15 mouse cellular contexts compared by ENCODE assay signal in genomic region chr10:3228447-3229195, GRCm38 (mm10). TPM values are rescaled to one million over a fixed set of nuclear protein-coding genes. Genes with fewer than 3 reads are reported as not detected.
DNase-seq lines count a peak whose midpoint lies in the region; ATAC-seq lines count a peak whose summit lies in the region.
"Had no signal": no experiment of that assay in that cellular context is flagged by ENCODE, and none has a peak within 500 bp of the region (broad histone marks: within the 10 kb centered on the region; RNA-seq: fewer than 3 reads in every experiment).

No protein-coding gene starts in this region.

- H3K27ac ChIP-seq in limb, embryonic 13.5 days: no peak overlapping the region
- H3K27ac ChIP-seq in limb, embryonic 10.5 days: no peak overlapping the region
- no peak overlapping the region for H3K27ac ChIP-seq in limb, embryonic 15.5 days
- H3K27ac ChIP-seq: heart, embryonic 15.5 days had no signal

- no peak overlapping the region for H3K4me3 ChIP-seq in limb, embryonic 13.5 days
- no peak overlapping the region for H3K4me3 ChIP-seq in limb, embryonic 10.5 days
- H3K4me3 ChIP-seq in limb, embryonic 15.5 days: no peak overlapping the region
- H3K4me3 ChIP-seq: heart, embryonic 15.5 days had no signal

- no peak overlapping the region for H3K9ac ChIP-seq in limb, embryonic 13.5 days
- H3K9ac ChIP-seq in limb, embryonic 15.5 days: no peak overlapping the region
- H3K9ac ChIP-seq: heart, embryonic 15.5 days; liver, postnatal 0 days had no signal

- H3K4me1 ChIP-seq in limb, embryonic 13.5 days: peaks cover 6% of the 10 kb centered on the region; the same call in 1 of the 2 replicates
- no peaks in the 10 kb centered on the region for H3K4me1 ChIP-seq in limb, embryonic 10.5 days
- H3K4me1 ChIP-seq in limb, embryonic 15.5 days: 0 out of 2 replicates have a peak, but pooled peaks cover 4% of the 10 kb centered on the region
- H3K4me1 ChIP-seq: heart, embryonic 15.5 days had no signal

- H3K27me3 ChIP-seq in limb, embryonic 13.5 days: no peaks in the 10 kb centered on the region
- no peaks in the 10 kb centered on the region for H3K27me3 ChIP-seq in limb, embryonic 10.5 days (ENCODE audit: low read depth, poor library complexity, severe bottlenecking)
- H3K27me3 ChIP-seq in limb, embryonic 15.5 days: no peaks in the 10 kb centered on the region
- H3K27me3 ChIP-seq: heart, embryonic 15.5 days had no signal

- no peaks in the 10 kb centered on the region for H3K9me3 ChIP-seq in limb, embryonic 13.5 days
- H3K9me3 ChIP-seq in limb, embryonic 10.5 days (replicated peaks): peaks cover 2% of the 10 kb centered on the region
- no peaks in the 10 kb centered on the region for H3K9me3 ChIP-seq in limb, embryonic 15.5 days
- H3K9me3 ChIP-seq: G1E; heart, embryonic 15.5 days had no signal

- 50% methylated on average over 2 of the region's 2 CpGs for WGBS in limb, embryonic 13.5 days
- 70% methylated on average over 2 of the region's 2 CpGs for WGBS in limb, embryonic 10.5 days
- WGBS in limb, embryonic 15.5 days: 44% methylated on average over 2 of the region's 2 CpGs

- peak; percentile 89 for ATAC-seq in limb, embryonic 13.5 days (ENCODE audit: low FRiP score, low read depth)
- ATAC-seq in limb, embryonic 15.5 days (ENCODE audit: insufficient number of reproducible peaks, low FRiP score, low TSS enrichment, low read depth): 0 out of 2 replicates have a peak, but pooled peaks have one; percentile 30
- ATAC-seq: liver, postnatal 0 days had no signal

- H3K4me2 ChIP-seq in limb, embryonic 13.5 days (replicated peaks): no peak overlapping the region
- H3K4me2 ChIP-seq in limb, embryonic 15.5 days: no peak overlapping the region
- H3K4me2 ChIP-seq: heart, embryonic 15.5 days had no signal

- no peaks in the 10 kb centered on the region for H3K36me3 ChIP-seq in limb, embryonic 13.5 days
- H3K36me3 ChIP-seq in limb, embryonic 10.5 days: no peaks in the 10 kb centered on the region
- no peaks in the 10 kb centered on the region for H3K36me3 ChIP-seq in limb, embryonic 15.5 days
- H3K36me3 ChIP-seq: G1E; heart, embryonic 15.5 days had no signal

- DNase-seq in adrenal gland, adult 8-10 months: peak; percentile 10
- DNase-seq in adrenal gland, postnatal 4 days (ENCODE audit: low spot score in 2 of 2): no peak
- DNase-seq in limb, embryonic 10.5 days (ENCODE audit: low spot score): no peak
- peak; percentile 4 for DNase-seq in gonadal fat pad, adult 2 months (ENCODE audit: low read depth)
- DNase-seq in frontal cortex, postnatal 14 days (ENCODE audit: low spot score in 2 of 2): no peak
- DNase-seq in spleen, postnatal 10 days (ENCODE audit: low spot score in 2 of 2): no peak
- DNase-seq: cerebellum, postnatal 10 days; liver, postnatal 0 days; thymus, adult 2 months had no signal

RNA-seq across cellular contexts. Expression of gene H60c, which starts 39.0 kb away (rescaled TPM):
- not detected for total RNA-seq in adrenal gland, adult 8-10 months (2022)
- under 1 TPM in 1 of 2 experiments, not detected in 1; 0.14 TPM for total RNA-seq in adrenal gland, postnatal 4 days (2021)
- polyA plus RNA-seq in limb, embryonic 13.5 days (2015; fragmentation: Nextera tagmentation; extraction: Ambion mirVana): 1.7 and 2.1 TPM in 2 replicates
- polyA plus RNA-seq in limb, embryonic 10.5 days (2016; fragmentation: Nextera tagmentation; extraction: Ambion mirVana): not detected in 2 replicates
- polyA plus RNA-seq in gonadal fat pad, adult 2 months (2012; rRNA removed): not detected in 2 replicates
- 11.2 and 13.3 TPM in 2 replicates for polyA plus RNA-seq in limb, embryonic 15.5 days (2015; fragmentation: Nextera tagmentation; extraction: Ambion mirVana)
- total RNA-seq: megakaryocyte-erythroid progenitor cell, adult 5-6 weeks had no signal
- polyA plus RNA-seq: G1E; heart, embryonic 15.5 days; liver, postnatal 0 days; spleen, adult 2 months; thymus, adult 2 months had no signal

Comparison
In these comparisons a context has a peak if more than half of its experiments do, and no peak if none do; other contexts are left out.
1. DNase-seq: peak in adrenal gland, adult 8-10 months (single experiment) and gonadal fat pad, adult 2 months (single experiment); none in adrenal gland, postnatal 4 days (0 of 2), limb, embryonic 10.5 days (single experiment), frontal cortex, postnatal 14 days (0 of 2) and spleen, postnatal 10 days (0 of 2).